Mouse (Mus musculus) bone marrow macrophage, adult 2 months (primary cell): ENCODE results near the gene Bok. TPM values are rescaled to one million over a fixed set of nuclear protein-coding genes. Genes with fewer than 3 reads are reported as not detected.

Experiments used
- H3K27ac ChIP-seq: 2 replicates; pipeline ENCODE4 v1.5.1; 2012; ENCODE audit warnings: low read depth, low read length; ENCODE audit not compliant: insufficient read depth
- H3K4me1 ChIP-seq: 2 replicates; pipeline ENCODE4 v1.6.1; 2012; ENCODE audit warnings: low read length; ENCODE audit not compliant: control insufficient read depth, insufficient read depth
- H3K4me3 ChIP-seq: 2 replicates; pipeline ENCODE4 v1.5.1; 2012; ENCODE audit warnings: mild to moderate bottlenecking, low read length, moderate library complexity; ENCODE audit not compliant: insufficient read depth
- CTCF ChIP-seq: IDR thresholded peaks from 2 replicates; pipeline ENCODE4 v1.5.1; 2012; ENCODE audit warnings: low read depth, mild to moderate bottlenecking, low read length, moderate library complexity
- POLR2A ChIP-seq: IDR thresholded peaks from 2 replicates; pipeline ENCODE4 v1.6.1; 2012; ENCODE audit warnings: mild to moderate bottlenecking, low read depth, low read length, borderline replicate concordance
- polyA plus RNA-seq: library from polyadenylated mRNA; stranded (reverse); fragments of >200 nt; gene quantifications from 2 replicates; pipeline ENCODE4 v1.2.4, GENCODE M21; 2012; ENCODE audit not compliant: missing spikeins, insufficient read depth, insufficient read length

The Bok gene
- polyA plus RNA-seq, 1 experiment, result 0.63 TPM

- no peaks in the 10 kb centered on the region for H3K4me1 ChIP-seq
- H3K4me3 ChIP-seq, result no peak overlapping the region
- no peak for TF ChIP-seq CTCF
- no peak for TF ChIP-seq POLR2A
- no peak overlapping the region for H3K27ac ChIP-seq
Measured at GRCm38 (mm10) chr1:93737711-93738110, 52.3 kb downstream of the Bok start.

GRCm38 (mm10) chr1:93740671-93741070, 55.2 kb downstream of the Bok start:
- TF ChIP-seq CTCF (no peak), POLR2A (no peak)
- Histone ChIP-seq H3K4me1 (no peaks in the 10 kb centered on the region), H3K4me3 (no peak overlapping the region), H3K27ac (no peak overlapping the region)

- no peak overlapping the region for H3K4me3 ChIP-seq
- TF ChIP-seq POLR2A, result no peak
- TF ChIP-seq CTCF, result no peak
- no peaks in the 10 kb centered on the region for H3K4me1 ChIP-seq
- H3K27ac ChIP-seq, result no peak overlapping the region
Measured at GRCm38 (mm10) chr1:93741987-93742386, 56.5 kb downstream of the Bok start.

GRCm38 (mm10) chr1:93742910-93743309, 57.5 kb downstream of the Bok start:
- no peak overlapping the region for H3K27ac ChIP-seq
- H3K4me1 ChIP-seq, result no peaks in the 10 kb centered on the region
- no peak overlapping the region for H3K4me3 ChIP-seq
- TF ChIP-seq CTCF (no peak), POLR2A (no peak)

Other genes starting within 250 kb of the Bok start
- gene Hdlbp, start 206.8 kb upstream of the Bok start, polyA plus RNA-seq, result 79.8 and 89.9 TPM in 2 replicates
- 3.4 and 4.4 TPM in 2 replicates for gene Farp2, start 173.6 kb upstream of the Bok start, polyA plus RNA-seq
- 61.3 and 66.3 TPM in 2 replicates for gene Stk25, start 27.0 kb upstream of the Bok start, polyA plus RNA-seq
- gene Atg4b, start 65.8 kb downstream of the Bok start, polyA plus RNA-seq, result 43.8 and 51.6 TPM in 2 replicates
- 22.1 and 22.2 TPM in 2 replicates for gene Thap4, start 69.2 kb downstream of the Bok start, polyA plus RNA-seq
- gene Dtymk, start 116.3 kb downstream of the Bok start, polyA plus RNA-seq, result 36.8 and 46.8 TPM in 2 replicates
- gene Ing5, start 118.3 kb downstream of the Bok start, polyA plus RNA-seq, result 10.7 and 12.4 TPM in 2 replicates
- 16.2 and 20.8 TPM in 2 replicates for gene D2hgdh, start 139.2 kb downstream of the Bok start, polyA plus RNA-seq
- not detected in 2 replicates for gene Gal3st2, start 175.6 kb downstream of the Bok start, polyA plus RNA-seq
- not detected in 2 replicates for gene Gal3st2b, start 232.7 kb downstream of the Bok start, polyA plus RNA-seq